Mouse (Mus musculus) left cerebral cortex, postnatal 4 days (tissue): ENCODE measurements around the gene Chmp4b. TPM values are rescaled to one million over a fixed set of nuclear protein-coding genes. Genes with fewer than 3 reads are reported as not detected.

ENCODE experiments used
- DNase-seq: peaks from one replicate; pipeline ENCODE4 v3.0.0-alpha.2; 2022
- intact Hi-C: fragments of 180-260 bp; cut with DNase I; formaldehyde crosslinking; loops from one replicate; pipeline ENCODE4 v1.15.1; 2025
- total RNA-seq, 2 experiments: library from RNA; stranded (reverse); gene quantifications; 2 replicates each; pipeline ENCODE4 v1.2.3; 2021

Chmp4b gene
- total RNA-seq, 2 experiments from 2014 or later = 182 to 201 TPM

GRCm38 (mm10) chr2:154678995-154679394, 27.5 kb downstream of the Chmp4b start:
- intact Hi-C loops = no loop called here
- no peak for DNase-seq

DNA sequence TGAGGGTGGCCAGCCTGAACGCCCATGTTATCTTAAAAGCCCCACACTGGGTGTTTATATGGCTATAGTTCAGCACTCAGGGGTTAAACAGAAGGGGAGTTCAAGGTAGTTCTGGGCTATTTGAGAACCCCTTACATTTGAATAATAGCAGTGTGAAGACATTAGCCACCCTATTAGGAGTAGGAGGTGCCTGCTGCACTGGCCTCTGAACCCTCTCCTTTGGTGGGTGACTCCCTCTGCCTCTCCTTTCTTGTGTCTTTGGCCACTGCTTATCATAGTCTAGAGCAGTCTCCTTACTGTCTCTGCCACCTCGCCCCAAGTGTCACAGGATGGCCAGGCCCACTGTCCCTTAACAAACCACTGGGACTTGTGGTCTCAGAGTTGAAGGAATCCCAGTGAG, 28.8 kb downstream of the Chmp4b start:
- DNase-seq = no peak
- intact Hi-C loops = no loop called here

DNA sequence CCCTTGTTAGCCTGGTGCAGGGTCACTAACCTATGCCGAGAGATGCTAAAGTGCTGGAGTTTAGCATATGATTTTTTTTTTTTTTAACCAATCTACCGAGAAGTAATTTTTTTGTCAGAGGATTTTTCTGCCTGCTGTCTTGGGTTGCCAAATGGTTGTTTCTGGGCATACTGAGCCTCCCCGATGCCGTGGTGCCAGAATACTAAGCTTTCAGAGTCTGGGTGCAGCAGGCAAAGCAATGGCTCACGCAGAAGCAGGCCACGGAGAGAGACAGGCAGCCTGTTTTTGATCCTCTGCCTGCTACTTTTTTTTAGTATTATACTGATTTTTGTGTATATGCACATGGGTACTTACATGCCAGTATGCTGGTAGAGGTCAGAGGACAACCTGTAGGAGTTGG, 29.4 kb downstream of the Chmp4b start:
- no peak for DNase-seq
- intact Hi-C loops = no loop called here

DNA sequence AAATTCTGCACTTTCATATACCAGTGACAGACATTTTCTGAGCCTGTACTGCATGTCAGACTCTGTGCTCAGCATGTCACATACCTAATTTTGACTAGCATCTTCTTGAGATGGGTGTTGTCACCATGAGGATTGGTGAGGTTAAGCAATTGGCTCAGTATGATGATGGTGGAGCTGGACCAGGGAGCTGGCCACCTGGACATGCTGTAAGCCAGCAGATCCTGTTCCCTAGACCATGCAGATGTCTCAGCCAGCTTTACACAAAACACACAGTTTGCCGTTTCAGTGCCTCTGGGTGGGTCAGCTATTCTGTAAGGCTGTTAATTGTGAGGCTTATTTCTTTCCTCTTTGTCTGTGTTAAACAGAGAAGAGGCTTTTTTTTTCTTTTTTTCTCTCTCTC, 31.2 kb downstream of the Chmp4b start:
- intact Hi-C loops = no loop called here

GRCm38 (mm10) chr2:154684901-154685470, 33.5 kb downstream of the Chmp4b start:
- intact Hi-C loops = no loop called here
- DNase-seq = no peak

More for the DNA sequence above, 31.2 kb downstream of the Chmp4b start:
- no peak for DNase-seq

GRCm38 (mm10) chr2:154685772-154686171, 34.3 kb downstream of the Chmp4b start:
- no peak for DNase-seq
- intact Hi-C loops = no loop called here

DNA sequence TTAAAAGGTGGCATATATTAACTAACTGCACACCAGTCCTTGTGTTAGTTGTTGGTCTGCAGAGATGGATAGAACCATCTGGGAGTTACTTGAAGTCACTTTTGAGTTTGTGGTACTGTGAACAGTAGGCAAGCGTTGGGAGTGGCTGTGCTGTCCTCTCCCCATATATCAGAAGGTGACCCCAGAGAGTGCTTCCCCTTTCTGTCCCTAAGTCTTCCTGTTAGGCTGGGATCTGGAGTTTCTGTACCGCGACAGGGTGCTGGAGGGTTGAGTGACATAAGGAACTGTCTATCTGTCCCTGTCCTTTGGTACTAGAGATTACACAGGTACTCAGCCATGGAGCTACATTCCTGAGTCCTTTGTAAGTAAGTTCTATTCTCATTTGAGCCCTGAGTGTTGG, 35.3 kb downstream of the Chmp4b start:
- no peak for DNase-seq

GRCm38 (mm10) chr2:154689391-154689790, 37.9 kb downstream of the Chmp4b start:
- no peak for DNase-seq
- intact Hi-C loops = no loop called here

More for the DNA sequence above, 35.3 kb downstream of the Chmp4b start:
- intact Hi-C loops = no loop called here

DNA sequence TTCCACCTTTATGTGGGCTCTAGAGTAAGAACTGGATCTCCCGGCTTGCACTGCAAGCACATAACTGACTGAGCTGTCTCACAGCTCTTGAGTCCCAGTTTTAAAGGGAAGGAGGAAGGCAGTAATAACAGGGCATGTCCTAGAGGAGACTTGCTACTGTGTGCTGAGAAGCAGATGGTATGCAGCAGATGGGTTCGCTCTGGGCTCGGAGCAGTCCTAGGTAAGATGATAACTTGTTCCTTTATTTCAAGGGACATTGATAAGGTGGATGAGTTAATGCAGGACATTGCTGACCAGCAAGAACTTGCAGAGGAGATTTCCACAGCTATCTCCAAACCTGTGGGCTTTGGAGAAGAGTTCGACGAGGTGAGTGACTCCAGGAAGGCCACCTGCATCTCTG, 39.5 kb downstream of the Chmp4b start:
- intact Hi-C loops = no loop called here
- no peak for DNase-seq

DNA sequence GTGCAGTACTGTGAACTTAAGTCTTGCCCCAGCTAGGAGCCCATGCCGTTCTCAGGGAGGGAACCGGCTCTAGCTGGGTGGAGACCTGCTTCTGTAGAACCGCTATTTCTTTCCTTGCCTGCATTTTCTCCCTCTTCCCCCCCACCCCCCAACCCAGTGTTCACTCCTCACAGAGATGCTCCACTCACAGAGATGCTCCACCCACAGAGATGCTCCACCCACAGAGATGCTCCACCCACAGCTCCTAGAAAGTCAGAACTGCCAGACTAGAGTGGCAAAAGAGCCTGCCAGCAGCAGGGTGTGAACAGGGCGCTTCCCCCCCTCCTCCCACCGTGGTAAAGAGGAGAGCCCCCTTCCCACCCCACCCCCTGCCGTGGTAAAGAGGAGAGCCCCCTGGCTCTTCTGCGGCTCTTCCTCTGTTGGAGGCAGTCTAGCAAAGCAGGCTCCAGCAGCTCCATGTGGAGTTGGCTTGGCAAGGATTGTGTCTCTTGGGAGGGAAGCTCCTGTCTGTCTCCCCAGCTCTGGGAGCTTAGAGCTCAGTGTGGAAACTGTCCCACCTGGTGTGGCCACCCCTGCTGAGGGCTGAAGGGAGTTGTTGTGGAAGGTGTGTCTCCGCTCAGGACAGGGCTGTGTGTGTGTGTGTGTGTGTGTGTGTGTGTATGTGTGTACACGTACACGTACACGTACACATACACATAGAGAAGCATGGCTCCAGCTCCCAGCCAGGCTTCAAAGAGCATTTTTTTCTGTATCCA, 41.9 kb downstream of the Chmp4b start:
- DNase-seq = no peak
- intact Hi-C loops = no loop called here

GRCm38 (mm10) chr2:154693941-154694256, 42.4 kb downstream of the Chmp4b start:
- DNase-seq = no peak
- intact Hi-C loops = no loop called here

DNA sequence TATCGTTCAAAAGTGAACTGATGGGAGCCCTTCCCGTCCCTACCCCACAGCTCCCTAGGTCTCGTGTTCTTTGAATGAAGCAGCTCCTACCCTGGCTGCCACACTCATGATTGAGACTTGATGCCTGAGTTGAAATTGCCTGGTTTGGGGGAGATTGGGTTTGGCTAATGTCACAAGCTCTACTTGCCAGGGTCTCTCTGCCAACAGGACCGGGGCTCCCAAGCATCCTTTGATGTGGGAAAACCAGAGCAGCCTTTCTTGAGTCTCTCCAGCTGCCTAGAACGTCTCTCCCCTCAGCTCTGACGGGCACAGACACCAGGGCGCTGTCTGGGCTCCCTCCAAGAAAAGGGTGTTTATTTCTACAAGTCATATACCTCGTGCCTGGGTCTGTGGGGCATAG, 44.2 kb downstream of the Chmp4b start:
- intact Hi-C loops = no loop called here
- DNase-seq = no peak

GRCm38 (mm10) chr2:154696660-154697059, 45.2 kb downstream of the Chmp4b start:
- intact Hi-C loops = no loop called here
- no peak for DNase-seq

- DNase-seq = no peak
- intact Hi-C loops = no loop called here
These were observed 47.9 kb downstream of the Chmp4b start for GRCm38 (mm10) chr2:154699360-154699759.

DNA sequence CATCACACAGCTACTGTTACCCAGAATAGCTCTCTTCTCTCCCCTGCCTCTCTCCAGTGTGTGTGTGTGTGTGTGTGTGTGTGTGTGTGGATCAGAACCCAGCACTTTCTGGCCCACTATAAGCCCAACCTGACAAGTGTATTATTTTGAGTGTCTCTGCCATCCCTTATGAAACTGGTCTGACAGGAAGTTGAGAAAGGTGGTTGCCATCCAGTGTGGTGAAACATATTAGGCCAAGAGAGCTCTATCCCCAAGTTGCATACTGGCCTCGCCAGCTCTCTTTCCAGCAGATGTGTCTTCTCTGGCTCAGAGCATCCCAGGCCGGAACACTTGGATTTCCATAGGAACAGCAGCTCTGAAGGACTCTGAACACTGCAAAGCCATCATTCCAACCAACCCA, 48.7 kb downstream of the Chmp4b start:
- no peak for DNase-seq
- intact Hi-C loops = no loop called here

DNA sequence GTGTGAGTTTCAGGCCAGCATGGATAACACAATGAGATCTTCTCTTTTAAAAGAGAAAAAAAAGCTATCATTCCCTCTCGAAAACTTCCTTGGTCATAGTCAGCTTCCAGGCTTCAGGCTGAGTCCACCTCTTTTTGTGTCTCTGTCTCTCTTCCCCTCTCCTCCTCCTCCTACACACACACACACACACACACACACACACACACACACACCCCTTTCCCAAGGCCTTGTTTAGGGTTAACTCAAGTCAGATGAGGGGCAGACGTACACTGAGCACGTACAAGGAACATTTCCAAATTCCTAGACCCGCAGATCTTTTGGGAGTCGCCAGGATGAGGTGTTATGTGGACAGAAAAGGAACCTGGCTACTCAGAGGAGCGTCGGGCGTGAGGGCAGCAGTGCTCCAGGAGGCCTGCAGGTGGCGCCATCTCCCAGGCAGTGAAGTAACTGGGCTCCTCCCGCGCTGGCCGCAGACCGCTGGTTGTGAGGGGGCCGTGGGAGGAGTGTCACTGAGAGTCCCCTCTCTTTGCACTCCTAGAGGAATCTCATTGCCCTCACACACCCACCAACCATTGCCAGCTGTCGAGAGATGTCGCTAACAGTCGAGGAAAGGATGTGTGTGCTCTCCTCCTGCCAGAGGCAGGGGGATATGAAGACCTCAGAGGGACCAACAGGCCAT, 51.3 kb downstream of the Chmp4b start:
- intact Hi-C loops = loop anchor here (2.0 kb wide), 1 partner anchor 152 kb away; no protein-coding TSS in a partner anchor
- DNase-seq = peak; percentile 79

DNA sequence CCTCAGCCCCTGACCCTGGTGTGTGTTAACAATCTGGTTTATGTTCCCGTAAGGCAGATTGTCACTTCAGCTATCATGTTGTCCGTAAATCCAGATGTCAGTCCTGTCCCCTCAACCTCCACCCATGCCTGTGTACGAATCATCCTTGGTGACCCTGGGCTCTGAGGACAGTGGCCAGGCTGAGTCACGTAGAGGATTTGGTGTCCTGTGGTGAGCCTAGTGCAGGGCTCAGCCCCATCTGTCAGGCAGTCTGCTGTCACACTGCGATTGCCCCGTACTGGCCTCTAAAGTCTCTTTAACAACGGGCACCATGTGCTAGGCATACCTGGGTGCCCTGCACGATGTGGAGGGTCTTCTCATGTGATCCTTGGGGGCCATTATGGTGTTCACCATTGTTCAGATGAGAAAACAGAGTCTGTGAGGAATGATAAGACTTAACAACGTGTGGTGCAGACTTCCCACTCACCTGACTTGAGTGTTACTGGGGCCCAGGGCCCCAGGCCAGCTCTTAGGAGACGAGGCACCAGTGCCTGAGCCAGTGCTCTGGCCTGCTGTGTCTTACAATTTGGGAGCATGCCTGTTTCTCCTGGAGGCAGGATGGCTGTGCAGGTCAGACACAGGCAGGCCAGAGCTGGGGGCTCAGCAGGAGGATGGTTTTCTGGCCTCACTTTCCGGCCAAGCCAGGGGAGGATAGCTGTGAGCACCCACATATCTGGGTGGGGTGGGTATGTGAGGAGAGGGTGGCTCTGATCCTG, 55.2 kb downstream of the Chmp4b start:
- no peak for DNase-seq
- intact Hi-C loops = no loop called here

GRCm38 (mm10) chr2:154707284-154707683, 55.8 kb downstream of the Chmp4b start:
- no peak for DNase-seq
- intact Hi-C loops = no loop called here

DNA sequence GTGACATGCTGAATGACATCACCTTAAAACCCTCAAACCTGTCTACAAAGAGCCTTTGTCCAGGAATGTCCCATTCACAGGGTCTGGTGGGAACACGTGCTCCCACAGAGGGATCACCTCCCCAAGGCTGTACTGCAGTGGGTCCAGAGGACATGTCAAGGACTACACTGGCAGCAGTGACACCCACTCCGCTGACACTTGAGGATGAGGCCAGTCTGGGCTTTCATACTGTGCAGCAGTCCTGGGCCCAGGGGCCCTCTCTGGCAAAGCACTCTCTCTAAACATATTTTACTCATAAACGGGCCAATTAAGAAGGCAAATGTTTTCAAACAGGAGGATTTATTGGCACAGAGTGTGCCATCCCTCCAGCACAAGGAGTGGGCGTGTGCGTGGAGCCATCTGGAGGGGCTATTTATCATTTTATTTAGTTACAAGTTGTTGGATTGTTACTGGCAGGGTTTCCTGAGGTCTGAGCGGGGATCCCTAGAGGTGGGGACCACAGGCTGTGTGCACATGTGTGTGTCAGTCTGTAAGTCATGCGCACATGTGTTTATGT, 56.4 kb downstream of the Chmp4b start:
- intact Hi-C loops = no loop called here
- no peak for DNase-seq

DNA sequence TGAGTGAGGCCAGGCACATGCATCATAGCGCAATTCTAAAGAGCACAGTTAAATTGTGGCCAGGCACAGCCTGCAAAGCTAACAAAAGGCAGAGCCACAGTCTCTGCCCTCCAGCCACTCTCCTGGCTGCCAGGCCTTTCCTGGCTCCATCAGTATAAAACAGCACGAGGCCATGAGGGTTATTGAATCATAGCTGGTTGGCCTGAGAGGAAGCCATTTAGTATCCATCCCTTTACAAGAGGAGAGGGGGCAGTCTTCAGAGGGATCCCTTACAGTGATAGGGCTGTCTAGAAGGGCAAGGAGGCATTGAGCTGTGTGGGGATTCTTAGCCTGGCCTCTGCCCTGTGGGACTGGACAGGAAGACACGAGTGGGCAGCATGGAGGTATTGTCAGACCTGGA, 60.2 kb downstream of the Chmp4b start:
- intact Hi-C loops = loop anchor here (10.0 kb wide), 1 partner anchor 63 kb away; the partner anchor contains the start of gene Gm14214
- DNase-seq = peak; percentile 71

DNA sequence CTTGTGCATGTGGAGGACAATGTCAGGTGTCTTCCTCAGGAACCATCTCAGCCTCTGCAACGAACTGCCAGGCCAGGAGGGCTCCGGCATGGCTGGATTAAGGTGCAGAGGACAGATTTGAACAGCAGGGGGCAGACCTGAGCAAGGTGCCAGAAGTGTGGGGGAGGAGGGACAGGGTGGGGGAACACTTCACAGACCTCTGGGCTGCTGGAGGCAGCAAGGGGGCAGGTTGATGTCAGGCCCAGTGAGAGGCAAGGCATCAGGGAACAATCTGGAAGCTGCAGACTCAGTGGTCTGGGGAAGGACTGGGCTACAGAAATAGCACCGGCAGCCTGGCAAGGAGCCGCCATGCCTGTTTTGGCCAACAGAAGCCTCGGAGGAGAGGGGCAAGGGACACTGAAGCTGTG, 60.8 kb downstream of the Chmp4b start:
- intact Hi-C loops = loop anchor here (10.0 kb wide), 1 partner anchor 63 kb away; the partner anchor contains the start of gene Gm14214
- peak; percentile 54 for DNase-seq
